Mouse (Mus musculus) CH12.LX (cell line): ENCODE results near the gene Ap3s2. TPM values are rescaled to one million over a fixed set of nuclear protein-coding genes. Genes with fewer than 3 reads are reported as not detected.

Experiments used
- DNase-seq: peaks from one replicate; pipeline ENCODE4 v3.0.0-alpha.2; 2013; ENCODE audit errors: extremely low read depth
- H3K27ac ChIP-seq: 2 replicates; pipeline ENCODE4 v1.5.1; 2012; ENCODE audit warnings: low read depth, mild to moderate bottlenecking, control low read depth, moderate library complexity; ENCODE audit not compliant: insufficient read depth
- H3K27me3 ChIP-seq: replicated peaks from 2 replicates; pipeline ENCODE3; 2012; ENCODE audit warnings: inconsistent platforms
- H3K36me3 ChIP-seq, 2 experiments: replicated peaks in 1 of 2; 2 replicates each; pipeline versions ENCODE3 to v1.6.1; 2012; ENCODE audit warnings: inconsistent platforms in 1 of 2, low read length in 1 of 2, mild to moderate bottlenecking in 1 of 2, mixed read lengths in 1 of 2, moderate library complexity in 1 of 2; ENCODE audit not compliant: control insufficient read depth in 1 of 2, insufficient read depth in 1 of 2
- H3K4me1 ChIP-seq, 2 experiments: 2 replicates each; pipeline ENCODE4 v1.6.1; 2012; ENCODE audit warnings: inconsistent platforms in 1 of 2, moderate library complexity in 1 of 2; ENCODE audit not compliant: insufficient read depth in 2 of 2, control insufficient read depth in 1 of 2
- H3K4me2 ChIP-seq: 2 replicates; pipeline ENCODE4 v1.6.1; 2012; ENCODE audit warnings: low read depth, mild to moderate bottlenecking, control low read depth; ENCODE audit not compliant: poor library complexity, insufficient read depth, severe bottlenecking
- H3K4me3 ChIP-seq, 3 experiments: fragments of 150-350 bp in 1 of 3; sonication (generic) in 1 of 3; replicated peaks in 1 of 3; 2 replicates each; pipeline versions ENCODE3 to v1.5.1; 2011 to 2012; ENCODE audit warnings: low read depth in 2 of 3, low read length in 2 of 3, mild to moderate bottlenecking in 2 of 3, moderate library complexity in 2 of 3, control low read depth in 1 of 3, improper control_type of control experiment in 1 of 3, inconsistent platforms in 1 of 3, mixed read lengths in 1 of 3; ENCODE audit not compliant: poor library complexity in 1 of 3
- H3K79me2 ChIP-seq: replicated peaks from 2 replicates; pipeline ENCODE4 v1.6.1; 2012; ENCODE audit warnings: mild to moderate bottlenecking, moderate library complexity; ENCODE audit not compliant: control insufficient read depth, poor library complexity, insufficient read depth, severe bottlenecking; ENCODE audit errors: extremely low read depth
- H3K9ac ChIP-seq: 2 replicates; pipeline ENCODE4 v1.6.1; 2012; ENCODE audit warnings: low read depth, mild to moderate bottlenecking, control low read depth, moderate library complexity; ENCODE audit not compliant: insufficient read depth
- H3K9me3 ChIP-seq: replicated peaks from 2 replicates; pipeline ENCODE3; 2012; ENCODE audit warnings: low read length, inconsistent platforms, mixed read lengths
- CHD1 ChIP-seq: IDR thresholded peaks from 2 replicates; pipeline ENCODE4 v1.6.1; 2012; ENCODE audit warnings: low read depth, low read length, improper control_type of control experiment, inconsistent platforms
- CHD2 ChIP-seq: IDR thresholded peaks from 2 replicates; pipeline ENCODE4 v1.6.1; 2011; ENCODE audit warnings: low read length, improper control_type of control experiment
- CTCF ChIP-seq, 2 experiments: IDR thresholded peaks in 1 of 2; conservative IDR thresholded peaks in 1 of 2; 2 replicates each; pipeline ENCODE4 v1.5.1; 2011 to 2012; ENCODE audit warnings: low read depth in 2 of 2, low read length in 2 of 2, improper control_type of control experiment in 1 of 2, inconsistent platforms in 1 of 2, mild to moderate bottlenecking in 1 of 2, moderate library complexity in 1 of 2
- E2F4 ChIP-seq: IDR thresholded peaks from 2 replicates; pipeline ENCODE4 v1.6.1; 2011; ENCODE audit warnings: low read depth, low read length, improper control_type of control experiment; ENCODE audit not compliant: insufficient replicate concordance
- EP300 ChIP-seq: IDR thresholded peaks from 2 replicates; pipeline ENCODE4 v1.6.1; 2011; ENCODE audit warnings: low read length, improper control_type of control experiment
- HCFC1 ChIP-seq: IDR thresholded peaks from 2 replicates; pipeline ENCODE4 v1.6.1; 2012; ENCODE audit warnings: low read depth, mild to moderate bottlenecking, inconsistent platforms, low read length, improper control_type of control experiment
- IRF4 ChIP-seq: IDR thresholded peaks from 2 replicates; pipeline ENCODE4 v1.6.1; 2014; ENCODE audit warnings: low read depth, mild to moderate bottlenecking, inconsistent platforms, low read length, improper control_type of control experiment
- JUN ChIP-seq: IDR thresholded peaks from 2 replicates; pipeline ENCODE4 v1.6.1; 2011; ENCODE audit warnings: low read depth, mild to moderate bottlenecking, low read length, improper control_type of control experiment, moderate library complexity; ENCODE audit not compliant: insufficient read depth
- KAT2A ChIP-seq: IDR thresholded peaks from 2 replicates; pipeline ENCODE4 v1.6.1; 2012; ENCODE audit warnings: low read length, improper control_type of control experiment, inconsistent platforms; ENCODE audit not compliant: insufficient replicate concordance
- MAFK ChIP-seq: IDR thresholded peaks from 2 replicates; pipeline ENCODE4 v1.6.1; 2011; ENCODE audit warnings: low read length, improper control_type of control experiment; ENCODE audit not compliant: insufficient replicate concordance
- MAX ChIP-seq: IDR thresholded peaks from 2 replicates; pipeline ENCODE4 v1.6.1; 2011; ENCODE audit warnings: low read length, improper control_type of control experiment
- MAZ ChIP-seq: IDR thresholded peaks from 2 replicates; pipeline ENCODE4 v1.6.1; 2012; ENCODE audit warnings: low read depth, mild to moderate bottlenecking, inconsistent platforms, low read length, improper control_type of control experiment, moderate library complexity
- MYC ChIP-seq: IDR thresholded peaks from 2 replicates; pipeline ENCODE4 v1.6.1; 2011; ENCODE audit warnings: low read depth, mild to moderate bottlenecking, improper control_type of control experiment, low read length
- NELFE ChIP-seq: IDR thresholded peaks from 2 replicates; pipeline ENCODE4 v1.6.1; 2011; ENCODE audit warnings: low read depth, low read length, improper control_type of control experiment
- NRF1 ChIP-seq: IDR thresholded peaks from 2 replicates; pipeline ENCODE4 v1.6.1; 2014; ENCODE audit warnings: low read depth, mild to moderate bottlenecking, inconsistent platforms, low read length, improper control_type of control experiment, moderate library complexity
- POLR2A ChIP-seq: IDR thresholded peaks from 2 replicates; pipeline ENCODE4 v1.6.1; 2011; ENCODE audit warnings: low read depth, mild to moderate bottlenecking, improper control_type of control experiment, low read length
- RAD21 ChIP-seq: IDR thresholded peaks from 2 replicates; pipeline ENCODE4 v1.6.1; 2011; ENCODE audit warnings: low read depth, mild to moderate bottlenecking, low read length, improper control_type of control experiment, moderate library complexity
- RCOR1 ChIP-seq: conservative IDR thresholded peaks from 2 replicates; pipeline ENCODE4 v1.6.1; 2012; ENCODE audit warnings: low read depth, mild to moderate bottlenecking, inconsistent platforms, low read length, improper control_type of control experiment
- USF1 ChIP-seq: IDR thresholded peaks from 2 replicates; pipeline ENCODE4 v1.6.1; 2014; ENCODE audit warnings: low read depth, mild to moderate bottlenecking, inconsistent platforms, low read length, improper control_type of control experiment
- dilution Hi-C: fragments of 300-500 bp; cut with MboI; formaldehyde crosslinking; loops from 2 replicates; pipeline ENCODE4 v1.14.3; 2020; ENCODE audit warnings: low sequenced_read_pairs; ENCODE audit not compliant: extremely low pct_unique_long_range_greater_than_20kb, extremely low pct_ligation_motif_present
- in situ Hi-C: fragments of 300-500 bp; cut with MboI; formaldehyde crosslinking; loops from 3 replicates; pipeline ENCODE4 v1.14.3; 2019; ENCODE audit warnings: low sequenced_read_pairs, low pct_ligation_motif_present, low pct_unique_long_range_greater_than_20kb, mixed read lengths
- polyA plus RNA-seq: library from polyadenylated mRNA; unstranded; fragments of >175 nt; gene quantifications from 2 replicates; pipeline ENCODE4 v1.2.1, GENCODE M21; 2012; ENCODE audit warnings: low read depth; ENCODE audit not compliant: insufficient read length
- total RNA-seq, 2 experiments: library from RNA; depleted of rRNA; stranded (reverse); fragments of 300-350 nt in 1 of 2; fragments of >200 nt in 1 of 2; gene quantifications; 2 replicates each; pipeline ENCODE4 v1.2.3; 2012 to 2014

Ap3s2 gene
- total and polyA plus RNA-seq, 3 experiments, result 12.7 to 21.8 (median 14.9) TPM

- Histone ChIP-seq H3K9ac (no peak overlapping the region), H3K36me3 (no peaks in the 10 kb centered on the region)
- dilution Hi-C loops, result no loop called here
- no peak for TF ChIP-seq E2F4
- no peak for TF ChIP-seq KAT2A
- TF ChIP-seq RCOR1, result no peak
- TF ChIP-seq POLR2A, result no peak
- no peak for TF ChIP-seq CHD1
- no peak for TF ChIP-seq MAX
- TF ChIP-seq CTCF (conservative IDR thresholded peaks at IDR 0.05 in 1 of 2, IDR thresholded peaks at IDR 0.05 in 1 of 2; ENCODE audit: low read depth in 2 of 2, low read length in 2 of 2), result no peak
- TF ChIP-seq IRF4, result no peak
- TF ChIP-seq, all 38 proteins: peak for 0
- Histone ChIP-seq H3K9me3 (no peaks in the 10 kb centered on the region), H3K4me1 (peaks cover 3 to 4% of the 10 kb centered on the region in 2 experiments; a peak in 1 of 4 replicates), H3K27me3 (peaks cover 2% of the 10 kb centered on the region), H3K4me2 (no peak overlapping the region), H3K79me2 (no peaks in the 10 kb centered on the region), H3K27ac (no peak overlapping the region), H3K4me3 (no peak overlapping the region)
- DNase-seq, result no peak
- in situ Hi-C loops, result no loop called here
Observed at GRCm38 (mm10) chr7:79950236-79950635, 29.8 kb upstream of the Ap3s2 start.

DNA sequence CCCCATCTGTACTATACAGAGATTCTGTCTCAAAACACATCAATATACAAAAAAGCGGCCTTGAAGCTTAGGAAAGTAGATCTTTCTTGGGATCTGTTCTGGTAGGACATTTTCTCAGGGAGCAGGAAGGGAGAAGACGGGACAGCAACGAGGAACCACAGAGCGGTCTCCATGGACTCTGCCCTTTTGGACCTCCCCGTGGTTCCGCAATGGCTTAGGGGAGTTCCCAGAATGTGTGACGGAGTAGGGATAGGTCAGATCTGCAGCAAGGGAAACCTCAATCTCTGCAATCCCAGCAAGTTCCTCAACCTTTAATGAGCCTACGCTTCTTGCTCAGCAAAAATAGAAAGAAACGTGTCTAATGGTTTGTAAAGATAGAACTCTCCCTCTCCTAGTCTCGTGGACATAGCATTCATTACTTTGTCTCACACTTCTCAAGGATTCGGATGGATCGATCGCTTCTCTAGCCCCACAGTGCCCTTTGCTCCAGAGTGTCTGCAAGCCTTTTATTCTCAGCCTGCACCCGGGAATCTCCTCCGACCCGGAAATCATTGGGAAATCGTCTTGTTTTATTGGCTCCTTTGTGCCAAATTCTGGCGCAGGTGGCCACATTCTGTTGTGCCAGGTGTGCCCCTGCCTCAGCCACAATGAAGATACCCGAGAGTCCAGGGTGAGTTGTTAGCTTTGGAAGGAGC lies 15.2 kb upstream of the Ap3s2 start:
- dilution Hi-C loops (no loop called here), in situ Hi-C loops (no loop called here)
- no peaks in the 10 kb centered on the region for H3K4me1 ChIP-seq
- H3K27ac ChIP-seq, result no peak overlapping the region
- no peak overlapping the region for H3K4me2 ChIP-seq
- no peaks in the 10 kb centered on the region for H3K9me3 ChIP-seq
- H3K9ac ChIP-seq, result no peak overlapping the region
- TF ChIP-seq MAFK, result no peak
- TF ChIP-seq HCFC1, result no peak
- no peak for TF ChIP-seq E2F4
- no peak for TF ChIP-seq CHD1
- TF ChIP-seq NELFE, result no peak
- no peak for TF ChIP-seq USF1
- no peak for TF ChIP-seq NRF1
- no peak for DNase-seq
- H3K79me2 ChIP-seq, result no peaks in the 10 kb centered on the region
- H3K27me3 ChIP-seq, result peaks cover 8% of the 10 kb centered on the region
- H3K4me3 ChIP-seq, result no peak overlapping the region
- no peaks in the 10 kb centered on the region for H3K36me3 ChIP-seq

- no peaks in the 10 kb centered on the region for H3K9me3 ChIP-seq
- H3K27ac ChIP-seq, result no peak within 1 kb of the TSS
- H3K4me1 ChIP-seq, result no peaks in the 10 kb centered on the region
- H3K79me2 ChIP-seq, result no peaks in the 10 kb centered on the region
- H3K4me2 ChIP-seq, result no peak within 1 kb of the TSS
- no peak for DNase-seq
- H3K9ac ChIP-seq, result no peak within 1 kb of the TSS
- no peak for TF ChIP-seq RAD21
- TF ChIP-seq NRF1, result no peak
- no peak for TF ChIP-seq CHD2
- no peak for TF ChIP-seq MYC
- TF ChIP-seq CTCF (conservative IDR thresholded peaks at IDR 0.05 in 1 of 2, IDR thresholded peaks at IDR 0.05 in 1 of 2; ENCODE audit: low read depth in 2 of 2, low read length in 2 of 2), result no peak
- TF ChIP-seq MAZ, result no peak
- TF ChIP-seq POLR2A, result no peak
- TF ChIP-seq NELFE, result no peak
- TF ChIP-seq EP300, result no peak
- no peak for TF ChIP-seq KAT2A
- TF ChIP-seq JUN, result no peak
- TF ChIP-seq, all 38 proteins: peak for 0
- Histone ChIP-seq H3K36me3 (no peaks in the 10 kb centered on the region), H3K27me3 (peaks cover 8% of the 10 kb centered on the region), H3K4me3 (no peak within 1 kb of the TSS)
- dilution Hi-C loops, result no loop called here
- in situ Hi-C loops, result no loop called here
Observed at GRCm38 (mm10) chr7:79934862-79935510, 14.5 kb upstream of the Ap3s2 start, which contains the start of gene Arpin. Arpin (minus strand) TSS chr7:79935359.
